Mouse (Mus musculus): ENCODE data around the gene Rom1. TPM values are rescaled to one million over a fixed set of nuclear protein-coding genes. Genes with fewer than 3 reads are reported as not detected.
"Not testable (repeated sequence)": the region's sequence is repeated elsewhere in the genome, so short reads cannot be mapped to it uniquely, and the experiment has no call there.

Rom1 gene
- total and polyA plus RNA-seq, 3 experiments = 37.0 to 116 (median 46.9) TPM

- peak; percentile 62 for DNase-seq
These were observed 31.8 kb downstream of the Rom1 start for GRCm38 (mm10) chr19:8897211-8897864.

GRCm38 (mm10) chr19:8896231-8896630, 32.9 kb downstream of the Rom1 start:
- DNase-seq = not testable (repeated sequence)

- DNase-seq = no peak
These were observed 33.7 kb downstream of the Rom1 start for GRCm38 (mm10) chr19:8895397-8895960.

- DNase-seq = peak; percentile 89
These were observed 36.1 kb downstream of the Rom1 start, which contains the start of gene Ints5 for GRCm38 (mm10) chr19:8892829-8893766. Gene Ints5 (plus strand): TSS chr19:8893005.

- peak; percentile 96 for DNase-seq
These were observed 40.4 kb downstream of the Rom1 start, which contains the start of the genes 1810009A15Rik and Gm49416 for GRCm38 (mm10) chr19:8888511-8889385. Gene 1810009A15Rik (plus strand): TSS chr19:8888853. Gene Gm49416 (plus strand): TSS chr19:8888926.

- no peak for DNase-seq
These were observed 41.3 kb downstream of the Rom1 start for GRCm38 (mm10) chr19:8887585-8888463.

GRCm38 (mm10) chr19:8886916-8887584, 42.1 kb downstream of the Rom1 start:
- DNase-seq = no peak

GRCm38 (mm10) chr19:8883616-8884015, 45.5 kb downstream of the Rom1 start, which contains the start of the genes Lbhd1 and Gm49403:
Gene Lbhd1 (plus strand): TSS chr19:8883732.
Gene Gm49403 (plus strand): TSS chr19:8883930.
- no peak for DNase-seq

- no peak for DNase-seq
These were observed 48.1 kb downstream of the Rom1 start for GRCm38 (mm10) chr19:8881034-8881392.

- peak; percentile 94 for DNase-seq
These were observed 48.7 kb downstream of the Rom1 start, which contains the start of gene Uqcc3 for GRCm38 (mm10) chr19:8880311-8881033. Gene Uqcc3 (minus strand): TSS chr19:8880923.

Small RNAs within 50 kb of the gene (microRNA-seq; reads per million reads assigned to microRNA genes)
- gene Mir5136 = 0 to 0.22 reads per million in 2 experiments

Other genes starting within 250 kb of the Rom1 start
Only the 30 nearest of the 32 such genes appear.
- 10 to 100 TPM; 54.3 to 77.1 TPM for gene Wdr74, start 193.5 kb downstream of the Rom1 start, total RNA-seq (2021)
- gene Wdr74, start 193.5 kb downstream of the Rom1 start, polyA plus RNA-seq (2012; rRNA removed) = 23.4 and 24.0 TPM in 2 replicates
- gene 1700092M07Rik, start 188.6 kb downstream of the Rom1 start, total RNA-seq (2021) = under 1 TPM; 0.79 to 0.84 TPM
- not detected in 2 replicates for gene 1700092M07Rik, start 188.6 kb downstream of the Rom1 start, polyA plus RNA-seq (2012; rRNA removed)
- 10 to 100 TPM; 80.4 to 95.4 TPM for gene Stx5a, start 187.9 kb downstream of the Rom1 start, total RNA-seq (2021)
- gene Stx5a, start 187.9 kb downstream of the Rom1 start, polyA plus RNA-seq (2012; rRNA removed) = 67.1 and 73.5 TPM in 2 replicates
- 100 to 1,000 TPM; 102 to 165 TPM for gene Nxf1, start 172.3 kb downstream of the Rom1 start, total RNA-seq (2021)
- gene Nxf1, start 172.3 kb downstream of the Rom1 start, polyA plus RNA-seq (2012; rRNA removed) = 43.4 and 48.0 TPM in 2 replicates
- gene Tmem223, start 158.4 kb downstream of the Rom1 start, total RNA-seq (2021) = 100 to 1,000 TPM; 114 to 134 TPM
- 352 and 381 TPM in 2 replicates for gene Tmem223, start 158.4 kb downstream of the Rom1 start, polyA plus RNA-seq (2012; rRNA removed)
- 10 to 100 TPM; 60.9 to 62.7 TPM for gene Tmem179b, start 154.9 kb downstream of the Rom1 start, total RNA-seq (2021)
- gene Tmem179b, start 154.9 kb downstream of the Rom1 start, polyA plus RNA-seq (2012; rRNA removed) = 163 and 218 TPM in 2 replicates
- gene Taf6l, start 142.9 kb downstream of the Rom1 start, total RNA-seq (2021) = 10 to 100 TPM; 11.9 to 17.2 TPM
- gene Taf6l, start 142.9 kb downstream of the Rom1 start, polyA plus RNA-seq (2012; rRNA removed) = 22.4 and 25.1 TPM in 2 replicates
- 100 to 1,000 TPM in 1 of 2 experiments, 10 to 100 TPM in 1; 71.9 to 103 TPM for gene Polr2g, start 130.8 kb downstream of the Rom1 start, total RNA-seq (2021)
- gene Polr2g, start 130.8 kb downstream of the Rom1 start, polyA plus RNA-seq (2012; rRNA removed) = 24.0 and 25.9 TPM in 2 replicates
- gene Zbtb3, start 126.8 kb downstream of the Rom1 start, total RNA-seq (2021) = 1 to 10 TPM; 2.1 to 3.4 TPM
- 1.9 and 2.4 TPM in 2 replicates for gene Zbtb3, start 126.8 kb downstream of the Rom1 start, polyA plus RNA-seq (2012; rRNA removed)
- gene Ttc9c, start 110.0 kb downstream of the Rom1 start, total RNA-seq (2021) = 10 to 100 TPM; 28.8 to 39.3 TPM
- gene Ttc9c, start 110.0 kb downstream of the Rom1 start, polyA plus RNA-seq (2012; rRNA removed) = 5.4 and 7.0 TPM in 2 replicates
- 10 to 100 TPM; 56.3 to 57.4 TPM for gene Hnrnpul2, start 109.3 kb downstream of the Rom1 start, total RNA-seq (2021)
- gene Hnrnpul2, start 109.3 kb downstream of the Rom1 start, polyA plus RNA-seq (2012; rRNA removed) = 8.4 and 10.0 TPM in 2 replicates
- gene AC129217.1, start 99.6 kb downstream of the Rom1 start, total RNA-seq (2021) = 10 to 100 TPM in 1 of 2 experiments, not detected in 1; 11.6 TPM
- gene AC129217.1, start 99.6 kb downstream of the Rom1 start, polyA plus RNA-seq (2012; rRNA removed) = not detected in 2 replicates
- 100 to 1,000 TPM; 178 to 191 TPM for gene Bscl2, start 91.9 kb downstream of the Rom1 start, total RNA-seq (2021)
- 373 and 386 TPM in 2 replicates for gene Bscl2, start 91.9 kb downstream of the Rom1 start, polyA plus RNA-seq (2012; rRNA removed)
- 1 to 10 TPM; 5.7 to 7.0 TPM for gene Gng3, start 90.2 kb downstream of the Rom1 start, total RNA-seq (2021)
- 6.8 and 7.3 TPM in 2 replicates for gene Gng3, start 90.2 kb downstream of the Rom1 start, polyA plus RNA-seq (2012; rRNA removed)
- gene Lrrn4cl, start 78.6 kb downstream of the Rom1 start, total RNA-seq (2021) = 1 to 10 TPM; 2.2 to 6.2 TPM
- gene Lrrn4cl, start 78.6 kb downstream of the Rom1 start, polyA plus RNA-seq (2012; rRNA removed) = 1.2 and 1.3 TPM in 2 replicates
- 100 to 1,000 TPM; 197 to 224 TPM for gene Ubxn1, start 57.9 kb downstream of the Rom1 start, total RNA-seq (2021)
- 140 and 142 TPM in 2 replicates for gene Ubxn1, start 57.9 kb downstream of the Rom1 start, polyA plus RNA-seq (2012; rRNA removed)
- 10 to 100 TPM; 48.7 to 76.9 TPM for gene Uqcc3, start 48.4 kb downstream of the Rom1 start, total RNA-seq (2021)
- 16.0 and 18.1 TPM in 2 replicates for gene Uqcc3, start 48.4 kb downstream of the Rom1 start, polyA plus RNA-seq (2012; rRNA removed)
- 10 to 100 TPM in 1 of 2 experiments, 1 to 10 TPM in 1; 5.8 to 13.3 TPM for gene Lbhd1, start 45.6 kb downstream of the Rom1 start, total RNA-seq (2021)
- gene Lbhd1, start 45.6 kb downstream of the Rom1 start, polyA plus RNA-seq (2012; rRNA removed) = 0.28 and 1.1 TPM in 2 replicates
- gene Gm49403, start 45.4 kb downstream of the Rom1 start, total RNA-seq (2021) = not detected
- gene Gm49403, start 45.4 kb downstream of the Rom1 start, polyA plus RNA-seq (2012; rRNA removed) = not detected in 2 replicates
- 10 to 100 TPM; 46.8 to 53.6 TPM for gene 1810009A15Rik, start 40.5 kb downstream of the Rom1 start, total RNA-seq (2021)
- gene 1810009A15Rik, start 40.5 kb downstream of the Rom1 start, polyA plus RNA-seq (2012; rRNA removed) = 4.3 and 5.6 TPM in 2 replicates
- 1 to 10 TPM; 3.2 to 4.5 TPM for gene Gm49416, start 40.4 kb downstream of the Rom1 start, total RNA-seq (2021)
- not detected in 2 replicates for gene Gm49416, start 40.4 kb downstream of the Rom1 start, polyA plus RNA-seq (2012; rRNA removed)
- 10 to 100 TPM; 21.5 to 23.7 TPM for gene Ints5, start 36.4 kb downstream of the Rom1 start, total RNA-seq (2021)
- 23.5 and 29.6 TPM in 2 replicates for gene Ints5, start 36.4 kb downstream of the Rom1 start, polyA plus RNA-seq (2012; rRNA removed)
- 100 to 1,000 TPM; 172 to 199 TPM for gene Ganab, start 31.3 kb downstream of the Rom1 start, total RNA-seq (2021)
- 77.2 and 98.7 TPM in 2 replicates for gene Ganab, start 31.3 kb downstream of the Rom1 start, polyA plus RNA-seq (2012; rRNA removed)
- 10 to 100 TPM; 57.0 to 70.5 TPM for gene B3gat3, start 9.0 kb downstream of the Rom1 start, total RNA-seq (2021)
- 147 and 159 TPM in 2 replicates for gene B3gat3, start 9.0 kb downstream of the Rom1 start, polyA plus RNA-seq (2012; rRNA removed)
- gene Eml3, start 196 bp upstream of the Rom1 start, total RNA-seq (2021) = 10 to 100 TPM; 39.7 to 51.0 TPM
- gene Eml3, start 196 bp upstream of the Rom1 start, polyA plus RNA-seq (2012; rRNA removed) = 70.6 and 80.7 TPM in 2 replicates
- gene Mta2, start 12.5 kb upstream of the Rom1 start, total RNA-seq (2021) = 10 to 100 TPM; 81.8 to 86.1 TPM
- 15.9 and 20.6 TPM in 2 replicates for gene Mta2, start 12.5 kb upstream of the Rom1 start, polyA plus RNA-seq (2012; rRNA removed)
- 10 to 100 TPM; 19.6 to 23.9 TPM for gene Tut1, start 24.5 kb upstream of the Rom1 start, total RNA-seq (2021)
- gene Tut1, start 24.5 kb upstream of the Rom1 start, polyA plus RNA-seq (2012; rRNA removed) = 16.3 and 22.4 TPM in 2 replicates
- gene Eef1g, start 37.7 kb upstream of the Rom1 start, total RNA-seq (2021) = 100 to 1,000 TPM; 331 to 355 TPM
- 63.8 and 90.8 TPM in 2 replicates for gene Eef1g, start 37.7 kb upstream of the Rom1 start, polyA plus RNA-seq (2012; rRNA removed)
- 100 to 1,000 TPM in 1 of 2 experiments, 10 to 100 TPM in 1; 91.1 to 152 TPM for gene Ahnak, start 59.9 kb upstream of the Rom1 start, total RNA-seq (2021)
- 5.4 and 7.4 TPM in 2 replicates for gene Ahnak, start 59.9 kb upstream of the Rom1 start, polyA plus RNA-seq (2012; rRNA removed)
- not detected for gene Scgb1a1, start 158.6 kb upstream of the Rom1 start, total RNA-seq (2021)
- 4.5 TPM in 1 of 2 replicates, not detected in the other for gene Scgb1a1, start 158.6 kb upstream of the Rom1 start, polyA plus RNA-seq (2012; rRNA removed)